Mouse (Mus musculus): ENCODE results near the gene Mrpl36.

DNA sequence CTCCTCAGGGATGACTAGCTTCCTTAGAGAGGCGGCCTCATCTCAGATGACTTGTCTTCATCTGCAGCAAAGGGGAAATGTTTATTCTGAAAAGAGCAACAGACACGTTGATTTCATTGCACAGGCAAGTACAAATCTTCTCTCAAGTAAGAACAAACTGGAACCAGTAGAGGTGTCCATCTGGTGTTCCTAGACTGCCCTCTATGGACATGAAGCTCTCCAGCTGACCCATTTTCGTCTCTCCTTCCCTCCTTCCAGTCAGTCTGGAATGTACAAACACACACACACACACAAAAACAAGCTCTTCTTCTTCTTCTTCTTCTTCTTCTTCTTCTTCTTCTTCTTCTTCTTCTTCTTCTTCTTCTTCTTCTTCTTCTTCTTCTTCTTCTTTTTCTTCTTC, 23.6 kb downstream of the Mrpl36 start:
- TF ChIP-seq CTCF (IDR thresholded peaks at IDR 0.05; ENCODE audit: control insufficient read depth, insufficient read depth, insufficient read length) = no peak
- TF ChIP-seq USF1 (IDR thresholded peaks at IDR 0.05; ENCODE audit: low read depth) = no peak
- TF ChIP-seq MAX (IDR thresholded peaks at IDR 0.05) = no peak
- TF ChIP-seq FOSL1 (IDR thresholded peaks at IDR 0.05; ENCODE audit: insufficient read depth, low read length, poor library complexity, severe bottlenecking) = no peak
